Mouse (Mus musculus) neural tube, embryonic 15.5 days (tissue): ENCODE measurements around the gene Olfr545. TPM values are rescaled to one million over a fixed set of nuclear protein-coding genes. Genes with fewer than 3 reads are reported as not detected.

ENCODE experiments used
- ATAC-seq: fragments of 200-750 bp; cut with Nextera tagmentation; 2 replicates; pipeline ENCODE4 v1.8.0; 2017; ENCODE audit warnings: mild to moderate bottlenecking, moderate TSS enrichment, moderate library complexity; ENCODE audit not compliant: low FRiP score
- H3K27ac ChIP-seq: fragments of 300-500 bp; sonication (generic); replicated peaks from 2 replicates; pipeline ENCODE4 v1.5.1; 2015; ENCODE audit warnings: mild to moderate bottlenecking, inconsistent platforms
- H3K27me3 ChIP-seq: fragments of 300-500 bp; sonication (generic); replicated peaks from 2 replicates; pipeline ENCODE4 v1.6.1; 2015; ENCODE audit warnings: inconsistent platforms
- H3K36me3 ChIP-seq: fragments of 300-500 bp; sonication (generic); 2 replicates; pipeline ENCODE4 v1.6.1; 2015; ENCODE audit warnings: inconsistent platforms
- H3K4me1 ChIP-seq: fragments of 300-500 bp; sonication (generic); 2 replicates; pipeline ENCODE4 v1.6.1; 2015; ENCODE audit warnings: inconsistent platforms
- H3K4me2 ChIP-seq: fragments of 300-500 bp; sonication (generic); 2 replicates; pipeline ENCODE4 v1.6.1; 2015; ENCODE audit warnings: inconsistent platforms, mild to moderate bottlenecking, moderate library complexity
- H3K4me3 ChIP-seq: fragments of 300-500 bp; sonication (generic); replicated peaks from 2 replicates; pipeline ENCODE4 v1.5.1; 2015; ENCODE audit warnings: mild to moderate bottlenecking, inconsistent platforms
- H3K9ac ChIP-seq: fragments of 300-500 bp; sonication (generic); replicated peaks from 2 replicates; pipeline ENCODE4 v1.6.1; 2015; ENCODE audit warnings: mild to moderate bottlenecking, inconsistent platforms
- H3K9me3 ChIP-seq: fragments of 300-500 bp; sonication (generic); replicated peaks from 2 replicates; pipeline ENCODE4 v1.6.1; 2016; ENCODE audit warnings: inconsistent platforms
- WGBS: fragments of 180-500 bp; shearing (Covaris S2); methylation state at CpG from one replicate; pipeline ENCODE4 v1.1.7; 2015; ENCODE audit warnings: mixed read lengths; 5-methylcytosine and 5-hydroxymethylcytosine counted together
- polyA plus RNA-seq: library from polyadenylated mRNA; unstranded; fragments of >200 nt; fragmentation: Nextera tagmentation; extraction: Ambion mirVana; gene quantifications from 2 replicates; pipeline ENCODE4 v1.2.1, GENCODE M21; 2015

Olfr545 gene
- 0.33 and 0.41 TPM in 2 replicates for polyA plus RNA-seq

DNA sequence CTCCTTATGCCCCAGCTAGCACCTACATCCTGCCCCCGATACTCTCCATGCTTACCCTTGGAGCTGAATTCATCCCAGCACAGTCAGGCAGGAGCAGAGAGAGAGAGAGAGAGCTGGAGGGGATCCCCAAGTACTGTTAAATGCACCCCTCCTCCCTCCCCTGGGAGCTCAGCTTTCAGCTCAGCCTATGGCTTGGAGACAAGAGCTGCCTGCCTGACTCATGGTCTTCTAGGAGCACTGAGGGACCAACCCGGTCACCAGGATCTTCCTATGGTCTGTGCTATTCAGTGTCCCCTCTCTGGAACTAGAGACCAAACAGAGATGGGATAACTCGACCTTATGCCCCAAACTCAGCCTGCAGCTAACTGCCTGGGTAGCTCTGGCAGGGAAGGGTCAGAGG lies at the start of gene Olfr545:
Olfr545 (minus strand) TSS at position 101 of the 400 bp plus-strand sequence.
- no peak within 1 kb of the TSS for H3K4me3 ChIP-seq
- no peak for ATAC-seq
- no peak within 1 kb of the TSS for H3K9ac ChIP-seq
- H3K4me1 ChIP-seq, result no peaks in the 10 kb centered on the region
- no peaks in the 10 kb centered on the region for H3K9me3 ChIP-seq
- H3K4me2 ChIP-seq, result no peak within 1 kb of the TSS
- H3K27me3 ChIP-seq, result no peaks in the 10 kb centered on the region
- H3K27ac ChIP-seq, result no peak within 1 kb of the TSS
- WGBS, result 73% methylated on average over 3 of the region's 3 CpGs
- no peaks in the 10 kb centered on the region for H3K36me3 ChIP-seq

DNA sequence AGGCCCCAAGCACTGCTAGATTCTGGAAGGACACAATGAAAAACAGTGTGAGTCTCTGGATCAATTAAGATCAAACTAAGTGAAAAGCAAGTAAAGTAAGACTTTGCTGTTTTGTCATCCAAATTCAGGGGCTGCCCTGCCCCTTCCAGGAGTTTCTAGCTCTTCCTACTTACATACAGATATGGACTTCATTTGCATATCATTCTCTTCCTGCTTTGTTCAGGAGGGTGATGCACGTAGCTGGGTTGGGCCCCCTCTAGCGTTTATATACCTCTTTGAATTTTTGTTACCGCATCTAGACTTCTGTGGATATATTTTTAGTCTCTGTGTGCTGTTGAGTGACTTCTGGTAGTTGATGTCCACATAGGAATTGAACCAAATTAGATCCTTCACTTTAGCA lies 41.9 kb upstream of the Olfr545 start:
- Histone ChIP-seq H3K27me3 (no peaks in the 10 kb centered on the region), H3K27ac (no peak overlapping the region), H3K4me1 (no peaks in the 10 kb centered on the region), H3K36me3 (no peaks in the 10 kb centered on the region), H3K4me3 (no peak overlapping the region), H3K9ac (no peak overlapping the region), H3K9me3 (no peaks in the 10 kb centered on the region), H3K4me2 (no peak overlapping the region)
- WGBS, result 66% methylated on average over 3 of the region's 3 CpGs
- ATAC-seq, result no peak

DNA sequence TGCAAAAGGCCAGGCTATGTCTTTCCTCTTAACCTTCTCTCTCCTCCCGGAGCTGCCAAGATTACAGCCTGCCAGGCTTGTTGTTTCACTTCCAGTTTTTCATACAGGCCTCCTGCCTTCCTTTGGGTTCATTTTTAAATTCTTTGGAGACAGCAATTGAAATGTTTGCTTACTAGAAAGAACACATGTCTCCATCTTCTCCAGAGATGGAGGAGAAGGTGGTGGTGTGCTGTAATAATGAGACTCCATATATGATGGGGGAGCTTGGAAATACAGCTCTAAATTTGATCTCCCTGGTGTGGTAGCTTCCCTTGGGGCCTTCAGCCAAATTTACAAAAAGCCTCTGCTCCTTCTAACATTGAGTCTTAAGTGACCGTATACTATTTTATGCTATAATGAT lies 41.2 kb upstream of the Olfr545 start, which contains the start of gene Olfr548-ps1:
Olfr548-ps1 (plus strand) TSS at position 301 of the 400 bp plus-strand sequence.
- Histone ChIP-seq H3K36me3 (no peaks in the 10 kb centered on the region), H3K4me2 (no peak within 1 kb of the TSS), H3K9ac (no peak within 1 kb of the TSS), H3K4me1 (no peaks in the 10 kb centered on the region), H3K4me3 (no peak within 1 kb of the TSS), H3K27me3 (no peaks in the 10 kb centered on the region), H3K27ac (no peak within 1 kb of the TSS), H3K9me3 (no peaks in the 10 kb centered on the region)
- no peak for ATAC-seq
- 88% methylated on average over 2 of the region's 2 CpGs for WGBS

DNA sequence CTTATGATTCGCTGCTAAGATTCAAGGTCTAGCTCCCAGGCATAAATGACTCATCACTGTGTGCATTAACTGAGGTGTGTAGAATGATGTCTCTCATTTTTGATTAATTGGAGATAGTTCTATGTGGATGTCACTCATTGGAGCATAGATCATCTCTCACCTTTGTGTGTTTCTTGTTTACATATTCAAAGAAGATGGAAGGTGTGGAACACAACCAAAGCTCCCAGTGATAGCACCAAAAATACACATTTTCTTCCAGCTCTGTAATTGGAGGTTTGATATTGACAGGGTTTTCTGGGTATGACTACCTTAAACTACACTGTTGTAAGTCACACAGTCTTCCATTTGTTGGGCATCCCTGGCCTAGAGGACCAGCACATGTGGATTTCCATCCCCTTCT lies 35.1 kb upstream of the Olfr545 start, which contains the start of gene Olfr547:
Olfr547 (plus strand) TSS at position 301 of the 400 bp plus-strand sequence.
- Histone ChIP-seq H3K27me3 (no peaks in the 10 kb centered on the region), H3K4me1 (no peaks in the 10 kb centered on the region), H3K36me3 (no peaks in the 10 kb centered on the region), H3K9me3 (no peaks in the 10 kb centered on the region), H3K9ac (no peak within 1 kb of the TSS), H3K27ac (no peak within 1 kb of the TSS), H3K4me3 (no peak within 1 kb of the TSS), H3K4me2 (no peak within 1 kb of the TSS)
- no peak for ATAC-seq
- 85% methylated on average over 1 of the region's 1 CpGs for WGBS

DNA sequence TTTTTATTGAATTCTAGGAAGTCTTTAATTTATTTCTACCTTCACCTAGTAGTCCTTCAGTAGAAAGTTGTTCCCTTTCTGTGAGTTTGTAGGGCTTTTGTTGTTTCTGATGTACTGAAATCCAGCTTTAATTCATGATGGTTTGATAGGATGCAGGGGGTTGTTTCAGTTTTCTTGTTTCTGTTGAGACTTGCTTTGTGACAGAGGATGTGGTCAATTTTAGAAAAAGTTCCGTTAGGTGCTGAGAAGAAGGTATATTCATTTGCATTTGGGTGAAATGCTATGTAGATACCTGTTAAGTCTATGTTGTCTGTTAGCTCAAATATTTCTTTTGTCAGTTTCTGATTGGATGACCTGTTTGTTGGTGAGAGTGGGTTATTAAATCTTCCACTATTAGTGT lies 29.7 kb upstream of the Olfr545 start:
- H3K4me3 ChIP-seq, result no peak overlapping the region
- H3K4me1 ChIP-seq, result no peaks in the 10 kb centered on the region
- H3K4me2 ChIP-seq, result no peak overlapping the region
- WGBS, result 84% methylated on average over 1 of the region's 1 CpGs
- ATAC-seq, result no peak
- no peaks in the 10 kb centered on the region for H3K27me3 ChIP-seq
- no peak overlapping the region for H3K9ac ChIP-seq
- H3K36me3 ChIP-seq, result no peaks in the 10 kb centered on the region
- no peak overlapping the region for H3K27ac ChIP-seq
- H3K9me3 ChIP-seq, result no peaks in the 10 kb centered on the region

DNA sequence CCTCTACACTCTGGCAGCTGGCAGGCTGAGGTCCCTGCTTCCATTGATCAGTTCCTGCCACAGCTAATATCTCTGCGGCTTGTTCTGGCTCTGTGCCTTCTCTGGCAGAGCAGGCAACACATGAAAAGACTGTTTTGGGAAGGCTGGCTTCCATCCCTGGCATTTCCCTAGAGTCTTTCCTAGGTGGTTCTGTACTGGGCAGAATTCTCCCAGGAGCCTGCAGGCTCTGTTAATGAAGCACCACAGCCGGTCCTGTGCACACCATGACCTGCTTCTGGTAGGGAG lies 17.6 kb upstream of the Olfr545 start:
- Histone ChIP-seq H3K4me3 (no peak overlapping the region), H3K9ac (no peak overlapping the region), H3K9me3 (no peaks in the 10 kb centered on the region), H3K27me3 (peaks cover 11% of the 10 kb centered on the region), H3K4me2 (no peak overlapping the region), H3K4me1 (peaks cover 19% of the 10 kb centered on the region), H3K27ac (no peak overlapping the region), H3K36me3 (no peaks in the 10 kb centered on the region)
- no peak for ATAC-seq
- 57% methylated on average over 2 of the region's 2 CpGs for WGBS

DNA sequence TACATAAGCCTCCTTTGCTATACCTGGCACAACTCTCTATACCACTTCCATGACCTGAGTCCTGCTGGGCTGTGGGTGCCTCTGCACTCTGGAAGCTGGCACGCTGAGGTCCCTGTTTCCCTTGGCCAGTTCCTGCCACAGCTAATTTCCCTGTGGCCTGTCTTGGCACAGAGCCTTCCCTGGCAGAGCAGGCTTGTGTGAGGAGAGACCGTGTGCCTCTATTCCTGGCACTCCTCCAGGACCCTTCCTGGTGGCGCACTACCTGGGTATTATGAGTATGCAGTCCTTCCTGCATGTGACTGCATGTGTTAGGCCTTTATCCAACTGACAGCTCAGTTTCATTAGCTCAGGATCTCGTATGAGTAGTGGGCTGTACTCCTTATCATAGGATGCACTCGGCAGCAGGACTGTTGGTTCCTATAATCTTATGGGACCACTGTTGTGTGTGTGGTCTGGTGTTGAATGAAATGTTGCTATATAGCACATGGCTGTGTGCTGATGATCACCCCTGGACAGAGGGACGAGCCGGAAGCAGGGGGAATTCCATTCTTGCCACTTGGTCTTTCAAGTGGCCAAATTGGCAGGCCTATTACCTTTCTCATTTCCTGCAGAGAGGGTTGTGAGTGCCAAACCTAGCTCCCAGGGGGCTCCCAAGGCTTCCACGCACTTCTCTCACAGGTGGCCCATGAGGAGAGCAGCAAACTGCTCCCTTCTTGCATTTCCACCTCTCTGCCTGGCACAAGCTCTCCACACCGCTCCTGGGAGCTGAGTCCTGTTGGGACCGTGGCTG lies 17.1 kb upstream of the Olfr545 start:
- WGBS, result 68% methylated on average over 10 of the region's 10 CpGs
- H3K4me1 ChIP-seq, result peaks cover 19% of the 10 kb centered on the region
- H3K4me3 ChIP-seq, result no peak overlapping the region
- H3K4me2 ChIP-seq, result no peak overlapping the region
- H3K9ac ChIP-seq, result no peak overlapping the region
- no peak for ATAC-seq
- no peak overlapping the region for H3K27ac ChIP-seq
- no peaks in the 10 kb centered on the region for H3K36me3 ChIP-seq
- no peaks in the 10 kb centered on the region for H3K9me3 ChIP-seq
- H3K27me3 ChIP-seq, result peaks cover 11% of the 10 kb centered on the region

DNA sequence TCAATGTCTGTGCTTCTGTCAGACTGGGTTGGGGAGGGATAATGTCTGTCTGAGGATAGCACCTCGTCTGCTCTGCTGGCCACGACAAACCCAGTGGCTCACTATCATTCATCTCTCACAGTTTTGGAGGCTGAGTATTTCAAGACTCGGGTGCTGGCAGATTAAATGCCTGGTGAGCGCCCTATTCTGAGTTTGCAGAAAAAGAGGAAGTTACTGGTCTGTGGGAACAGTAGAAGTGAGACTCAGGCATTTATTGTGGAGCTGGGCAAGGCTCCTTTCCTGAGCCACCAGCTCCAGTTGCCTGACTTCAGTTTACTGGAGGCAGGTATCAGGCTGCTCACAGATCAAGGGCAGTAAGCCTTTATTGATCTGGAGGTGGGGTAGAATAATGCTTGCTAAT lies 14.8 kb upstream of the Olfr545 start:
- Histone ChIP-seq H3K9ac (no peak overlapping the region), H3K27me3 (peaks cover 11% of the 10 kb centered on the region), H3K27ac (no peak overlapping the region), H3K4me3 (no peak overlapping the region), H3K9me3 (no peaks in the 10 kb centered on the region), H3K4me2 (no peak overlapping the region), H3K4me1 (peaks cover 19% of the 10 kb centered on the region), H3K36me3 (no peaks in the 10 kb centered on the region)
- WGBS, result 79% methylated on average over 4 of the region's 4 CpGs
- no peak for ATAC-seq

DNA sequence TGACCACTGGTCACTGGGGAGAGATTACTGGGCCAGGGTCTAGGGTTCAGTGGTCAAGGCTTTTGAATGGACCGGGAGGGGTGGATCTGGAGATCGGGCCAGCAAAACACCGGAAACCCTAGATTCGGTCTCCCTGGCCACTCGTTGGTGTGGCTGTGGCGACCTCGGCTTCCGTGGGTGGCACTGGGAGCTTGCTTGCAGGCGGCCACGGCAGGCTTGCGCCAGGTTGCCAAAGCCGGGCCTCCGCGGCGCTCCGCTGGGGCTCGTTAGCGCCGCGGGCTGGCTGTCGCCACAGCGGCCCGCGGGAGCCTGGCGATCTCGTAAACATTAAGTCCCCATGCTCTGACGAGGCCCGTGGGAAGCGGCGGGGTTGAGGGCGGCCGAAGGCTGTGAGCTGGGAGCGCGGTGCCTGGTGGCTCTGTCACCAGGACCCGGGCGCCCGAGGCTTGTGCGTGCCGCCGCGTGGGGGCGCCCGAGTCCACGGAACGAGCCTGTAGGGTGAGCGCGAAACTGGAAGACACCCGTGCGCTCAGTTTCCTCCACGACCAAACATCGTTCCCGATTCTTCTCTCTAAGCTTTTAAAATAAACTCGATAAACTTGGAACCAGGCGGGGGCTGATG lies 13.6 kb upstream of the Olfr545 start:
- peak overlapping the region; percentile 93 for H3K4me2 ChIP-seq
- H3K27ac ChIP-seq, result peak overlapping the region; percentile 46; the same call in 1 of the 2 replicates
- WGBS, result under 1% methylated on average over 54 of the region's 54 CpGs
- H3K4me1 ChIP-seq, result peaks cover 19% of the 10 kb centered on the region
- no peaks in the 10 kb centered on the region for H3K9me3 ChIP-seq
- peak; percentile 97 for ATAC-seq
- H3K4me3 ChIP-seq, result peak overlapping the region; percentile 60
- H3K9ac ChIP-seq, result peak overlapping the region; percentile 81
- peaks cover 11% of the 10 kb centered on the region for H3K27me3 ChIP-seq
- H3K36me3 ChIP-seq, result no peaks in the 10 kb centered on the region

DNA sequence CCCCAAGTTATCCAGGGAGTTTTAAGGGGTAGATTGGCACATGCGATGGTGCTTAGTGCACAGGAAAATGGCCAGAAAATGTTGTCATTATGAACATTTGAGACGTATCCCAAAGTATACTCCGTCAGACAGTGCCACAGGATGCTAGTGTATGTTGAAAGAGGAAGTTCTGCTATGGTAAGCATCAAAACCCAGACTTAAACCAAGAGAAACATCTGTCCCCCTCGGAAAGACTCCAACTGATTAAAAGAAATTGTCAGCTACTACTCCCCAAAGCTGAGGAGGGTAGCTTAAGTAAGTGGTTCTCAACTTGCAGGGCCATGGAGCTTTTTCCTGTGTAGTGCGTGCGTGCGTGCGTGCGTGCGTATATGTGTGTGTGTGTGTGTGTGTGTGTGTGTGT lies 12.6 kb upstream of the Olfr545 start:
- 94% methylated on average over 10 of the region's 10 CpGs for WGBS

DNA sequence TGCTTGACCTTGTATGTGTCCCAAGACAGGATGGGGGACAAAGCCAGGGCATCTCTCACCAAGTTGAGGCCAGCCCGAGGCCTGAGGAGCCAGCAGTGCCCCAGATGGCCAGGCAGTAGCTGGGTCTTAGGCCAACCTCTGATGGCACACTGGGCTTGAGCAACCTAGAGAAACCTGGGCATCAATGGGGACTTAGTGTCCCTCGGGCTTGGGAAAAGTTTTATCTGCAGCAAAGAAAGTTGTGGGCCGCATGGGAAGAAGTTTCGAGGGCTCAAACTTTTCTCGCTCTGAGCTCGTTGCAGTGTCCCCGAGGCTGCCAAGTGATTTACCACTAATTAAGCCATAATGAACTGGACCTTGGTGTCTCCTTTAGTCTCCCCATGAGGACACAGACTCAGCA lies 10.4 kb upstream of the Olfr545 start:
- H3K4me1 ChIP-seq, result peaks cover 9% of the 10 kb centered on the region
- no peak overlapping the region for H3K4me2 ChIP-seq
- no peaks in the 10 kb centered on the region for H3K36me3 ChIP-seq
- no peak overlapping the region for H3K4me3 ChIP-seq
- H3K27ac ChIP-seq, result no peak overlapping the region
- no peak for ATAC-seq
- no peaks in the 10 kb centered on the region for H3K9me3 ChIP-seq
- WGBS, result 71% methylated on average over 7 of the region's 7 CpGs
- no peak overlapping the region for H3K9ac ChIP-seq
- peaks cover 11% of the 10 kb centered on the region for H3K27me3 ChIP-seq

More for the DNA sequence above, 12.6 kb upstream of the Olfr545 start:
- Histone ChIP-seq H3K27ac (no peak overlapping the region), H3K36me3 (no peaks in the 10 kb centered on the region), H3K27me3 (peaks cover 11% of the 10 kb centered on the region), H3K9me3 (no peaks in the 10 kb centered on the region), H3K4me1 (peaks cover 17% of the 10 kb centered on the region), H3K4me2 (no peak overlapping the region), H3K4me3 (no peak overlapping the region), H3K9ac (no peak overlapping the region)
- ATAC-seq, result no peak

DNA sequence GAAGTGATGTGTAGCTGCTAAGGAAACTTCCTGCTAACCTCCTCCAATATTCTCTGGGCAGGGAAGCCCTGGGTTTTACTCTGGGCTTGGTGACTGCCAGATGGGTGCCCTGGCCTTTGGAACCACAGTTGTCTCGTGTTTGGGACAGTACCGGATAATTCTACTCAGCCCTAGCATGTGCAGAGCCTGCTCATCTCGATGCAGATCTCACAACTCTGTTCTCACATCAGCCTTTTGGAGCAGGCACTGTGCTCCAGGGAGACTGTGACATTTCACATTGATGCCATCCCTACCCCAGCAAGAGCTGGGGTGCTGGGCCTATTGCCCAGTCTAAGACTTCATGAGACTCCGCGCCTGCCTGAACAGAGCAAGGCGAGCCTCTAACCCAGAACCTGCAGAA lies 9.3 kb upstream of the Olfr545 start:
- WGBS, result 91% methylated on average over 6 of the region's 6 CpGs
- Histone ChIP-seq H3K27me3 (peaks cover 2% of the 10 kb centered on the region; the same call in 1 of the 2 replicates), H3K4me3 (no peak overlapping the region), H3K27ac (no peak overlapping the region), H3K4me2 (no peak overlapping the region), H3K36me3 (no peaks in the 10 kb centered on the region), H3K9ac (no peak overlapping the region), H3K9me3 (no peaks in the 10 kb centered on the region), H3K4me1 (peaks cover 8% of the 10 kb centered on the region)
- ATAC-seq, result no peak
